In the genomic region with DNA sequence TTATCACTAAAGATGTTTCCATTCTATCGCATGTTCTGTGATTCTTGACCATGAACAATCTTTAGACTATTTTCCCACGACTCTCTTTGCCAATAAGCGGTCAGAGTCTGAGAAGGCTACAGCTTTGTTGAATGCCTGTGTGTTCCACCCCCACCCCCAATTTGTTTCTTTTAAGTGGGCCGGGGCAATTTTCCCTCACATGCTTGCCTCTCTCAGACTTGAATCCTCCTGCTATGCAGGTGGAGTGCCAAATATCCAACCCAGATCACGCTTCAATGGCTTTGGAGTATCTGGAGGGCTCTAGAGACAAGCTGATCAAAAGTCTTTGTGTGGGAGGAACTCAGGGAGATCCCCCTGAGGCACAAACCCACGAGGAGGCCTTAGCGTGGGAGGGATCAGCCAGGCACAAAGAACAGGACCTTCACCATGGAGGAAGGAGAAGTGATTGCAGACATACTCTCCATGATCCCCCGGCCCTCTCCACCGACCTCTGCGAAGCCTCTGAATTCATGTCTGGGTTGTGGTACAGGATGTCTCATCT, we compare ENCODE assay signal across 26 mouse cellular contexts. TPM values are rescaled to one million over a fixed set of nuclear protein-coding genes. Genes with fewer than 3 reads are reported as not detected.
DNase-seq lines count a peak whose midpoint lies in the region.
"Had no signal": no experiment of that assay in that cellular context is flagged by ENCODE, and none has a peak within 500 bp of the region (broad histone marks: within the 10 kb centered on the region; RNA-seq: fewer than 3 reads in every experiment).

No protein-coding gene starts in this region.

- peak overlapping the region; percentile 22; the same call in 1 of the 2 replicates for H3K27ac ChIP-seq in heart, embryonic 10.5 days
- H3K27ac ChIP-seq: embryonic facial prominence, embryonic 13.5 days; heart, embryonic 13.5 days; hindbrain, embryonic 12.5 days; layer of hippocampus, adult 2 months; limb, embryonic 10.5 days; liver, embryonic 15.5 days; lung, embryonic 15.5 days; midbrain, embryonic 13.5 days; stomach, embryonic 15.5 days had no signal

- H3K4me3 ChIP-seq in heart, embryonic 10.5 days: no peak overlapping the region
- H3K4me3 ChIP-seq: embryonic facial prominence, embryonic 13.5 days; heart, embryonic 13.5 days; hindbrain, embryonic 12.5 days; layer of hippocampus, adult 2 months; limb, embryonic 10.5 days; liver, embryonic 15.5 days; lung, embryonic 15.5 days; megakaryocyte, embryonic 14.5 days; midbrain, embryonic 13.5 days; stomach, embryonic 15.5 days had no signal

- H3K9me3 ChIP-seq in heart, embryonic 10.5 days: no peaks in the 10 kb centered on the region
- H3K9me3 ChIP-seq: embryonic facial prominence, embryonic 13.5 days; heart, embryonic 13.5 days; hindbrain, embryonic 12.5 days; limb, embryonic 10.5 days; liver, embryonic 15.5 days; lung, embryonic 15.5 days; megakaryocyte, embryonic 14.5 days; midbrain, embryonic 13.5 days; stomach, embryonic 15.5 days had no signal

- H3K36me3 ChIP-seq in heart, embryonic 10.5 days: no peaks in the 10 kb centered on the region
- H3K36me3 ChIP-seq: embryonic facial prominence, embryonic 13.5 days; heart, embryonic 13.5 days; hindbrain, embryonic 12.5 days; limb, embryonic 10.5 days; liver, embryonic 15.5 days; lung, embryonic 15.5 days; midbrain, embryonic 13.5 days; stomach, embryonic 15.5 days had no signal

- no peaks in the 10 kb centered on the region for H3K4me1 ChIP-seq in heart, embryonic 10.5 days
- H3K4me1 ChIP-seq: hindbrain, embryonic 12.5 days; limb, embryonic 10.5 days; liver, embryonic 15.5 days; megakaryocyte, embryonic 14.5 days; midbrain, embryonic 13.5 days; stomach, embryonic 15.5 days had no signal

- 68% methylated on average over 10 of the region's 10 CpGs for WGBS in heart, embryonic 10.5 days

- peak; percentile 0 to 2 for DNase-seq in cerebellum, postnatal 14 days
- DNase-seq in cerebellum, adult 9-11 months: no peak
- DNase-seq in heart, embryonic 10.5 days (ENCODE audit: low spot score): no peak
- DNase-seq in heart, adult 9 months (ENCODE audit: low spot score in 2 of 2): no peak
- peak; percentile 7 to 42 for DNase-seq in kidney, postnatal 4 days
- DNase-seq in kidney, adult 11 months: no peak
- DNase-seq in testis, postnatal 14 days (ENCODE audit: low spot score): peak; percentile 37
- DNase-seq in thymus, postnatal 14 days: no peak
- DNase-seq: adrenal gland, postnatal 25 days; cerebellum, postnatal 25 days; gastrocnemius, postnatal 14 days; heart, adult 11 months; heart, postnatal 14 days; liver; lung, postnatal 36 days; right cerebral cortex, postnatal 25 days had no signal

- no peaks in the 10 kb centered on the region for H3K27me3 ChIP-seq in heart, embryonic 10.5 days (ENCODE audit: insufficient read depth, poor library complexity, severe bottlenecking)
- H3K27me3 ChIP-seq: heart, embryonic 13.5 days; hindbrain, embryonic 12.5 days; liver, embryonic 15.5 days; lung, embryonic 15.5 days; midbrain, embryonic 13.5 days; stomach, embryonic 15.5 days had no signal

RNA-seq across cellular contexts. Expression of a gene that starts 48.7 kb away (rescaled TPM):
- 30.8 and 39.9 TPM in 2 replicates for polyA plus RNA-seq in heart, embryonic 10.5 days (2016; fragmentation: Nextera tagmentation; extraction: Ambion mirVana)

Comparison
In these comparisons a context has a peak if more than half of its experiments do, and no peak if none do; other contexts are left out.
1. DNase-seq: peak in cerebellum, postnatal 14 days (2 of 2), kidney, postnatal 4 days (2 of 2) and testis, postnatal 14 days (single experiment); none in cerebellum, adult 9-11 months (single experiment), heart, embryonic 10.5 days (single experiment), heart, adult 9 months (0 of 2), kidney, adult 11 months (single experiment) and thymus, postnatal 14 days (single experiment).